Mouse (Mus musculus): ENCODE data around the gene Zdhhc22. TPM values are rescaled to one million over a fixed set of nuclear protein-coding genes. Genes with fewer than 3 reads are reported as not detected.

Zdhhc22 gene
- total and polyA plus RNA-seq, 2 experiments from 2014 or later: not detected

- TF ChIP-seq EP300 (IDR thresholded peaks at IDR 0.05; ENCODE audit: low read depth): no peak
- no peak for TF ChIP-seq CTCF (IDR thresholded peaks at IDR 0.05; ENCODE audit: low read depth)
- WGBS: 40% methylated on average over 5 of the region's 5 CpGs
- no peak overlapping the region for H3K4me3 ChIP-seq (ENCODE audit: low read depth, low read length)
- H3K36me3 ChIP-seq (replicated peaks; ENCODE audit: control insufficient read depth, insufficient read depth, low read length): no peaks in the 10 kb centered on the region
- H3K27ac ChIP-seq (ENCODE audit: low read depth): no peak overlapping the region
- no peak for DNase-seq (ENCODE audit: low spot score)
- no peaks in the 10 kb centered on the region for H3K9me3 ChIP-seq (replicated peaks; ENCODE audit: control insufficient read depth, low read length)
- H3K4me1 ChIP-seq (ENCODE audit: control insufficient read depth, insufficient read depth): peaks cover 8% of the 10 kb centered on the region; the same call in 1 of the 2 replicates
- no peak overlapping the region for H3K4me2 ChIP-seq (ENCODE audit: low read depth, low read length)
- no peak overlapping the region for H3K9ac ChIP-seq (replicated peaks; ENCODE audit: low read depth, low read length)
- ATAC-seq (ENCODE audit: insufficient read depth, low read depth): no peak
- H3K27me3 ChIP-seq (ENCODE audit: control insufficient read depth, insufficient read depth, low read length): peaks cover 35% of the 10 kb centered on the region
Measured at GRCm38 (mm10) chr12:87027391-87027790, 37.2 kb upstream of the Zdhhc22 start.

GRCm38 (mm10) chr12:87026871-87027240 is 36.6 kb upstream of the Zdhhc22 start:
- DNase-seq (ENCODE audit: low spot score): no peak
- ATAC-seq (ENCODE audit: insufficient read depth, low read depth): no peak

GRCm38 (mm10) chr12:87026109-87026870 is 36.1 kb upstream of the Zdhhc22 start:
- ATAC-seq (ENCODE audit: insufficient read depth, low read depth): no peak; the same call in 1 of the 2 replicates
- DNase-seq (ENCODE audit: low spot score): peak; percentile 8
- TF ChIP-seq EP300 (IDR thresholded peaks at IDR 0.05; ENCODE audit: low read depth): no peak
- TF ChIP-seq CTCF (IDR thresholded peaks at IDR 0.05; ENCODE audit: low read depth): 0 out of 2 replicates have a peak, but pooled peaks have one; percentile 7
- H3K4me3 ChIP-seq (ENCODE audit: low read depth, low read length): peak overlapping the region; percentile 11; the same call in 1 of the 2 replicates
- peak overlapping the region; percentile 45 for H3K4me2 ChIP-seq (ENCODE audit: low read depth, low read length)
- no peaks in the 10 kb centered on the region for H3K9me3 ChIP-seq (replicated peaks; ENCODE audit: control insufficient read depth, low read length)
- no peak overlapping the region for H3K9ac ChIP-seq (replicated peaks; ENCODE audit: low read depth, low read length)
- H3K27me3 ChIP-seq (ENCODE audit: control insufficient read depth, insufficient read depth, low read length): peaks cover 35% of the 10 kb centered on the region
- 4% methylated on average over 30 of the region's 30 CpGs for WGBS
- H3K36me3 ChIP-seq (replicated peaks; ENCODE audit: control insufficient read depth, insufficient read depth, low read length): no peaks in the 10 kb centered on the region
- H3K4me1 ChIP-seq (ENCODE audit: control insufficient read depth, insufficient read depth): peaks cover 6% of the 10 kb centered on the region; the same call in 1 of the 2 replicates
- H3K27ac ChIP-seq (ENCODE audit: low read depth): no peak overlapping the region

More at GRCm38 (mm10) chr12:87026871-87027240, 36.6 kb upstream of the Zdhhc22 start:
- H3K9me3 ChIP-seq (replicated peaks; ENCODE audit: control insufficient read depth, low read length): no peaks in the 10 kb centered on the region
- peak overlapping the region; percentile 45; the same call in 1 of the 2 replicates for H3K4me2 ChIP-seq (ENCODE audit: low read depth, low read length)
- no peak overlapping the region for H3K27ac ChIP-seq (ENCODE audit: low read depth)
- no peak overlapping the region for H3K4me3 ChIP-seq (ENCODE audit: low read depth, low read length)
- H3K4me1 ChIP-seq (ENCODE audit: control insufficient read depth, insufficient read depth): peaks cover 8% of the 10 kb centered on the region; the same call in 1 of the 2 replicates
- no peaks in the 10 kb centered on the region for H3K36me3 ChIP-seq (replicated peaks; ENCODE audit: control insufficient read depth, insufficient read depth, low read length)
- H3K9ac ChIP-seq (replicated peaks; ENCODE audit: low read depth, low read length): no peak overlapping the region
- no peak for TF ChIP-seq EP300 (IDR thresholded peaks at IDR 0.05; ENCODE audit: low read depth)
- no peak for TF ChIP-seq CTCF (IDR thresholded peaks at IDR 0.05; ENCODE audit: low read depth)
- H3K27me3 ChIP-seq (ENCODE audit: control insufficient read depth, insufficient read depth, low read length): peaks cover 35% of the 10 kb centered on the region
- WGBS: 18% methylated on average over 8 of the region's 8 CpGs

- TF ChIP-seq CTCF (IDR thresholded peaks at IDR 0.05; ENCODE audit: low read depth): no peak
- TF ChIP-seq EP300 (IDR thresholded peaks at IDR 0.05; ENCODE audit: low read depth): no peak
- H3K36me3 ChIP-seq (replicated peaks; ENCODE audit: control insufficient read depth, insufficient read depth, low read length): no peaks in the 10 kb centered on the region
- peaks cover 33% of the 10 kb centered on the region for H3K27me3 ChIP-seq (ENCODE audit: control insufficient read depth, insufficient read depth, low read length)
- no peak overlapping the region for H3K4me3 ChIP-seq (ENCODE audit: low read depth, low read length)
- ATAC-seq (ENCODE audit: insufficient read depth, low read depth) (no peak), DNase-seq (ENCODE audit: low spot score) (no peak)
- WGBS: 60% methylated on average over 3 of the region's 3 CpGs
- no peak overlapping the region for H3K9ac ChIP-seq (replicated peaks; ENCODE audit: low read depth, low read length)
- no peak overlapping the region for H3K27ac ChIP-seq (ENCODE audit: low read depth)
- no peaks in the 10 kb centered on the region for H3K4me1 ChIP-seq (ENCODE audit: control insufficient read depth, insufficient read depth)
- no peaks in the 10 kb centered on the region for H3K9me3 ChIP-seq (replicated peaks; ENCODE audit: control insufficient read depth, low read length)
- H3K4me2 ChIP-seq (ENCODE audit: low read depth, low read length): no peak overlapping the region
Measured at GRCm38 (mm10) chr12:87023456-87023855, 33.2 kb upstream of the Zdhhc22 start.

- DNase-seq (ENCODE audit: low spot score) (no peak), ATAC-seq (ENCODE audit: insufficient read depth, low read depth) (no peak)
- Histone ChIP-seq H3K27me3 (ENCODE audit: control insufficient read depth, insufficient read depth, low read length) (peaks cover 19% of the 10 kb centered on the region), H3K27ac (ENCODE audit: low read depth) (no peak overlapping the region), H3K9ac (replicated peaks; ENCODE audit: low read depth, low read length) (no peak overlapping the region), H3K4me3 (ENCODE audit: low read depth, low read length) (no peak overlapping the region), H3K36me3 (replicated peaks; ENCODE audit: control insufficient read depth, insufficient read depth, low read length) (no peaks in the 10 kb centered on the region), H3K4me1 (ENCODE audit: control insufficient read depth, insufficient read depth) (no peaks in the 10 kb centered on the region), H3K4me2 (ENCODE audit: low read depth, low read length) (no peak overlapping the region), H3K9me3 (replicated peaks; ENCODE audit: control insufficient read depth, low read length) (no peaks in the 10 kb centered on the region)
- TF ChIP-seq EP300 (IDR thresholded peaks at IDR 0.05; ENCODE audit: low read depth) (no peak), CTCF (IDR thresholded peaks at IDR 0.05; ENCODE audit: low read depth) (no peak)
- WGBS: 79% methylated on average over 2 of the region's 2 CpGs
Measured at GRCm38 (mm10) chr12:87022006-87022405, 31.8 kb upstream of the Zdhhc22 start.

Data from heart, postnatal 0 days (tissue).